Mouse (Mus musculus) heart, embryonic 12.5 days (tissue): ENCODE measurements around the gene Zzz3. TPM values are rescaled to one million over a fixed set of nuclear protein-coding genes. Genes with fewer than 3 reads are reported as not detected.

ENCODE experiments used
- ATAC-seq: fragments of 200-750 bp; cut with Nextera tagmentation; 2 replicates; pipeline ENCODE4 v1.8.0; 2017; ENCODE audit warnings: moderate TSS enrichment, moderate library complexity; ENCODE audit not compliant: insufficient number of reproducible peaks, low FRiP score
- H3K27ac ChIP-seq: fragments of 300-500 bp; sonication (generic); 2 replicates; pipeline ENCODE4 v1.5.1; 2016; ENCODE audit warnings: mild to moderate bottlenecking, moderate library complexity; ENCODE audit not compliant: poor library complexity, severe bottlenecking
- H3K27me3 ChIP-seq: fragments of 300-500 bp; sonication (generic); replicated peaks from 2 replicates; pipeline ENCODE4 v1.6.1; 2016; ENCODE audit warnings: mild to moderate bottlenecking, moderate library complexity
- H3K36me3 ChIP-seq: fragments of 300-500 bp; sonication (generic); 2 replicates; pipeline ENCODE4 v1.6.1; 2016; ENCODE audit warnings: mild to moderate bottlenecking, moderate library complexity
- H3K4me1 ChIP-seq: fragments of 300-500 bp; sonication (generic); replicated peaks from 2 replicates; pipeline ENCODE4 v1.6.1; 2016; ENCODE audit warnings: mild to moderate bottlenecking
- H3K4me2 ChIP-seq: fragments of 300-500 bp; sonication (generic); 2 replicates; pipeline ENCODE4 v1.6.1; 2016; ENCODE audit warnings: mild to moderate bottlenecking, moderate library complexity
- H3K4me3 ChIP-seq: fragments of 300-500 bp; sonication (generic); 2 replicates; pipeline ENCODE4 v1.5.1; 2016; ENCODE audit warnings: mild to moderate bottlenecking
- H3K9ac ChIP-seq: fragments of 300-500 bp; sonication (generic); 2 replicates; pipeline ENCODE4 v1.6.1; 2016; ENCODE audit warnings: mild to moderate bottlenecking, moderate library complexity
- H3K9me3 ChIP-seq: fragments of 300-500 bp; sonication (generic); replicated peaks from 2 replicates; pipeline ENCODE4 v1.6.1; 2016; ENCODE audit warnings: mild to moderate bottlenecking, moderate library complexity
- WGBS: fragments of 180-500 bp; shearing (Covaris S2); methylation state at CpG from one replicate; pipeline ENCODE4 v1.1.7; 2016; 5-methylcytosine and 5-hydroxymethylcytosine counted together
- polyA plus RNA-seq: library from polyadenylated mRNA; unstranded; fragments of >200 nt; fragmentation: Nextera tagmentation; extraction: Ambion mirVana; gene quantifications from 2 replicates; pipeline ENCODE4 v1.2.1, GENCODE M21; 2016

Gene Zzz3
- polyA plus RNA-seq, 1 experiment from 2014 or later: 38.8 TPM

DNA sequence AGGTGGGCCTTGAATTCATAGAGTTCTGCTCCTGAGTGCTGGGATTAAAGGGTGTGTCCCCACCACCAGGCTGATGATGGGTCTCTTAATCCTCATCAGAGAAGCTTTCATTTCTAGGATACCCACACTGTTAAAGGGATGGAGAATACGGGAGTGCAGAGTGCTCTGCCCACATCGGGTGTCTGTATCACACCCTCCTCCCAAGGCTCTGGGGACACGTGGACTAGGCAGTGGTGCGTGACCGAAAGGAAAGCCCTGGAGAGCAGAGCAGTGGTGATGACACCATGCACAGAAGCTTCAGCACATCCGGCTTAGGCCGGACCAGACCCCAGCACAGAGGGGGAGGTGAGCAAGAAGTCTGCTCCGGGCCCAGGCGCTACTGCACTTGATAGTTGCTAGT is 38.5 kb upstream of the Zzz3 start:
- Histone ChIP-seq H3K4me1 (peaks cover 29% of the 10 kb centered on the region), H3K9me3 (no peaks in the 10 kb centered on the region), H3K27me3 (no peaks in the 10 kb centered on the region), H3K27ac (no peak overlapping the region), H3K36me3 (peaks cover 29% of the 10 kb centered on the region), H3K4me3 (no peak overlapping the region), H3K4me2 (no peak overlapping the region), H3K9ac (no peak overlapping the region)
- WGBS: 83% methylated on average over 9 of the region's 9 CpGs
- ATAC-seq: no peak

DNA sequence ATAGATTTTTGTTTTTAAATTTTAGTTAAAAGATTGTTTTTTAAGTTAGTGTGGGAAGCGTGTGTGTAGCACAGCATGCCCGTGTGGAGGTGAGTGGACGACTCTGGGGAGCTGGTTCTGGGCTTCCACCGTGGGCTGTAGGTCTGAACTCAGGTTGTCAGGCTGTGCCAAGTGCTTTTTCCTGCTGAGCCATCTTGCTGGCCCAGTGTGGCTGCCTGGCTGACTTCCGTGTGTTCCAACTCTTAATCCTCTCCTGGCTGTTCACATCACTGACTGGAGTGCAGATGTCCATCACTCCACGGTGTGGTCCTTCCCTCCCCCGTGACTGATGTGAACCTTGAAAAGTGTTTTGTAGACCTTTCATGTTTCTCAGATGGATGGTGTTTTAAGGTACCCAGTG is 36.1 kb upstream of the Zzz3 start:
- Histone ChIP-seq H3K36me3 (peaks cover 53% of the 10 kb centered on the region), H3K4me3 (no peak overlapping the region), H3K27me3 (no peaks in the 10 kb centered on the region), H3K4me2 (no peak overlapping the region), H3K27ac (no peak overlapping the region), H3K9me3 (no peaks in the 10 kb centered on the region), H3K4me1 (peaks cover 12% of the 10 kb centered on the region), H3K9ac (no peak overlapping the region)
- WGBS: 85% methylated on average over 7 of the region's 7 CpGs
- no peak for ATAC-seq

DNA sequence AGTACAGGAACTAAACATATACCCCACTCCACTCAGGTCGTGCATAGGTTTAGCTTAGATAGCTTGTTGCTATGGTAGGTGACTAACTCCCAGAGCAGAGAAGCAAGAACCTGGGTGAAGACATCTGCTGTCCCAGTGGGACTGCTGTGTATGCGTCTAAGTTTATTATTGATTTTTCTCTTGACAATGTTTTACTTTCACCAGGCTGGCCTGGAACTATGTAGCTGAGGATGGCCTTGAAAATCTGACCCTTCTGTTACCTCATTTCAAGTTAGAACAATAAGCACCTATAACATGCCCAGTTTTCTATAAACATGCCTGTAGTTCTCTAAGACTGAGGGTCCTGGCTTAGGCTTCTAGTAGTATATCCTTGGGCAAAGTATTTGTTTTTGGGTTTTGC is 31.1 kb upstream of the Zzz3 start:
- H3K36me3 ChIP-seq: peaks cover 84% of the 10 kb centered on the region
- H3K9me3 ChIP-seq: no peaks in the 10 kb centered on the region
- no peak overlapping the region for H3K27ac ChIP-seq
- H3K4me2 ChIP-seq: no peak overlapping the region
- H3K9ac ChIP-seq: no peak overlapping the region
- no peak for ATAC-seq
- no peak overlapping the region for H3K4me3 ChIP-seq
- WGBS: 88% methylated on average over 2 of the region's 2 CpGs
- no peaks in the 10 kb centered on the region for H3K4me1 ChIP-seq
- no peaks in the 10 kb centered on the region for H3K27me3 ChIP-seq

DNA sequence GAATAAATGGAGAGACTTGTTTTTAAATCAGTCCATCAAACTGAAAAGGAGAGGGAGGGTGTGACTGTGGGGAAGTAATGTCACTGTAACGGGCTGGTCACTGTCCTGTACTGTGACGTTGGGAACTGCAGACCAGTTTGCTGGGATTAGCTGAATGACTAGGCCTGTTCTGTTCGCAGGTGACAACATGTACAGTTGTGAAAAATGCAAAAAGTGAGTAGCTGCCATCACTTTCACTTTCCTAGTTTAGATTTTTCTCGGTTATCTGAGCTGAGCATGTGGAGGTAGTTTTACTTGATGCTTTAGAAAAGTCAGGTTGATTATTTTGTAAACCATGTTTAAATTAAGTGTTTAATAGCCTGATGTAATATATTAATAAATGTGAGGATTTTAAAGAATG is 19.2 kb upstream of the Zzz3 start:
- peaks cover 79% of the 10 kb centered on the region for H3K36me3 ChIP-seq
- 84% methylated on average over 4 of the region's 4 CpGs for WGBS

DNA sequence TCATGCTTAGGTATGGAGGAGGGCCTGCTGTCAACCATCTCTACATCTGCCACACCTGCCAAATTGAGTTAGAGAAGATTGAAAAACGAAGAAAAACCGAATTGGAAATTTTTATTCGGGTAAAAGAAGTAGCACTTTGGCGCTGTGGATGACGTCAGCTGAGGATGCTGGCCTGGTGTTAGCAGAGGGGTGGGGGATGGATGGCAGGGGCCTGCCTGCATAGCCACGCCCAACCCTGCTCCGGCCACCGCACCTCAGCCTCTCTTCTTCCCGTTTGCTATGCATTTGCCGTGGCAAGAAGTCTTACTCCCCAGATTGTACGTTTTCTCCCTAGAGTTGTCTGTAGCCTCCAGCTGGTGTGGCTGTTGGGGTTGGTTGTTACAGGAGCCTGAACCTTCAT is 11.2 kb upstream of the Zzz3 start:
- no peak for ATAC-seq
- H3K9ac ChIP-seq: no peak overlapping the region
- 70% methylated on average over 11 of the region's 11 CpGs for WGBS
- H3K36me3 ChIP-seq: peaks cover 73% of the 10 kb centered on the region
- no peak overlapping the region for H3K4me3 ChIP-seq
- H3K27me3 ChIP-seq: no peaks in the 10 kb centered on the region
- no peak overlapping the region for H3K4me2 ChIP-seq
- no peak overlapping the region for H3K27ac ChIP-seq
- H3K4me1 ChIP-seq: no peaks in the 10 kb centered on the region
- H3K9me3 ChIP-seq: no peaks in the 10 kb centered on the region

More for the DNA sequence above, 19.2 kb upstream of the Zzz3 start:
- no peak overlapping the region for H3K27ac ChIP-seq
- H3K4me1 ChIP-seq: no peaks in the 10 kb centered on the region
- H3K9me3 ChIP-seq: no peaks in the 10 kb centered on the region
- H3K27me3 ChIP-seq: no peaks in the 10 kb centered on the region
- no peak overlapping the region for H3K4me3 ChIP-seq
- H3K9ac ChIP-seq: no peak overlapping the region
- no peak overlapping the region for H3K4me2 ChIP-seq
- no peak for ATAC-seq

DNA sequence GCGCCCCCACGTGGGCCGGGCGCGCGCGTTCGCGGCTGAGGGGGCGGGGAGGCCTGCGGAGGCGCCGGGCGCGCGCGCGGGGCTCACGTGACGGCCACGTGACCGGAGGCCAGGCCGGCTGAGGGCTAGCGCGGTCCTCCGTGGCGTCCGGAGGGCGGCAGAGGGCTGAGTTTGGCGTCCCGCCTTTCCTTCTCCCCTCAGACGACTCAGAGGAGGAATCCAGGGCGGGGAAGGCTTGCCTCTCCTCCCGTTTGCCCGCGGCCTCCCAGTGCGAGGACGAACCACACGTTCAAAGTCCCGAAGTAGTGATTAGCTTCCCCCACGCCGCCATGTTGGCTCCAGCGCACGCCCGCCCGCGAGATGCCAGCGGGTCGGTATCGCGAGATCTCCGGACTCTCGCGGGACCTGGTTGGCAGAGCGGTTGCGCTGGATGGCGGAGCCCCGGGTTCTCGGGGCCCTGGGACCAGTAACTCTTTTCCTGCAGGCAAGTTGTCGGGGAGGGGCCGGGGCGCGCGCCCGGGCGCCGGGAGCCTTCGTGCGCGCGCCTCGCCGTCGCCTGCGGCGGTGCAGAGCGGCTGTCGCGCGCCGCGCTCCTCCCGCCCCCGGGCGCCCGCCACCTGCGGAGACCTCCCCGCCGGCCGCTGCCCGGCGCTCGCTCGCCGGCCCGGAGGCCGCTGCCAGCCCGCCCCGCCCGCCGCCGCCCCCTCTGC is 1.2 kb downstream of the Zzz3 start:
- WGBS: 5% methylated on average over 91 of the region's 102 CpGs
- H3K4me1 ChIP-seq: peaks cover 33% of the 10 kb centered on the region
- H3K9ac ChIP-seq: peak overlapping the region; percentile 88
- peak overlapping the region; percentile 99 for H3K27ac ChIP-seq
- H3K4me3 ChIP-seq: peak overlapping the region; percentile 82
- no peaks in the 10 kb centered on the region for H3K9me3 ChIP-seq
- peak; percentile 92 for ATAC-seq
- H3K4me2 ChIP-seq: peak overlapping the region; percentile 93
- no peaks in the 10 kb centered on the region for H3K27me3 ChIP-seq
- peaks cover 13% of the 10 kb centered on the region for H3K36me3 ChIP-seq

DNA sequence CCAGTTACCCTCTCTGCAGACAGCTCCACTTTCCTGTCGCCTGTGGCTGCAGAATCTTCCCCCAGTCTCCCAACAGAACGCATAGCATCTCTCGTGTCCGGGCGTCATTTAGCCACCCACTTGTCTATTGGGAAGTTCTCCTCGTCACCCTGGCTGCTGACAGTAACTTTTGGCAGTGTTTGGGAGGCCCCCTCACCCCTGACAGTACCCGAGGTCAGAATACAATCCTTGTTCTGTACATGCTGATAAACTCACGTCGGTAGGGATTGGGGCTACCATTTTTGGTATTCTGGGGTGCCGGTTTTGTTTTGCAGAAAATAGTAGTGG is 1.7 kb downstream of the Zzz3 start:
- H3K4me1 ChIP-seq: peaks cover 38% of the 10 kb centered on the region
- H3K4me3 ChIP-seq: peak overlapping the region; percentile 82
- H3K27ac ChIP-seq: peak overlapping the region; percentile 99
- H3K4me2 ChIP-seq: peak overlapping the region; percentile 93
- under 1% methylated on average over 10 of the region's 10 CpGs for WGBS
- no peak for ATAC-seq
- peaks cover 10% of the 10 kb centered on the region for H3K36me3 ChIP-seq
- no peaks in the 10 kb centered on the region for H3K9me3 ChIP-seq
- H3K27me3 ChIP-seq: no peaks in the 10 kb centered on the region
- H3K9ac ChIP-seq: peak overlapping the region; percentile 88

DNA sequence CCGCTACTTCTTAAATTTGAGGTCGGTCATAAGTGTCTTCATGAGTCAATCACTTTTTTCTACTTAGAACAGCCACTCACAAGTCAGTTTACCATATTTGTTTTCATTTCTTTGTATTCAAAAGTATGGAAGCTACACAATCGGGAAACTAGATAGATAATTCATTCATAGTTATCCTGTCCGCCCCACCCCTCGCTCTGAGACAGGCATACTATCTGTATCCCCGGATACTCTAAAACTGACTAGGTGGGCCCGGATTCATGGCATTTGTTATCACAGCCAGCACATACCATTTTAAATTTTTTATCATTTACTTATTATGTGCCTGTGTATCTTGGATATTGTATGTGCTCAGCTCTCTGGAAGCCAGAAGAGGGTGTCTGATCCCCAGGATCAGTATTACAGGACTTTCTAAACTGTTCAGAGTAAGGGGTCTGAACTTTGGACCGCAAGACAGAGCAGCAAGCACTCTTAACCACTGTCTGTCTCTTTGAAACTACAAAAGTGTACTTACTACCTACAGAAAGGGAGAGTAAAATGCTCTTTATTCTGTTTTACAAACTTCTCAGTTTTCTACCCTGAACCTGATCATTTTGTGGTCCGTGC is 2.2 kb downstream of the Zzz3 start:
- H3K27me3 ChIP-seq: no peaks in the 10 kb centered on the region
- 45% methylated on average over 9 of the region's 9 CpGs for WGBS
- H3K36me3 ChIP-seq: peaks cover 8% of the 10 kb centered on the region
- peak overlapping the region; percentile 82 for H3K4me3 ChIP-seq
- peak overlapping the region; percentile 99; the same call in 1 of the 2 replicates for H3K27ac ChIP-seq
- H3K4me1 ChIP-seq: peaks cover 43% of the 10 kb centered on the region
- peak overlapping the region; percentile 88 for H3K9ac ChIP-seq
- H3K4me2 ChIP-seq: peak overlapping the region; percentile 93
- ATAC-seq: no peak
- no peaks in the 10 kb centered on the region for H3K9me3 ChIP-seq

DNA sequence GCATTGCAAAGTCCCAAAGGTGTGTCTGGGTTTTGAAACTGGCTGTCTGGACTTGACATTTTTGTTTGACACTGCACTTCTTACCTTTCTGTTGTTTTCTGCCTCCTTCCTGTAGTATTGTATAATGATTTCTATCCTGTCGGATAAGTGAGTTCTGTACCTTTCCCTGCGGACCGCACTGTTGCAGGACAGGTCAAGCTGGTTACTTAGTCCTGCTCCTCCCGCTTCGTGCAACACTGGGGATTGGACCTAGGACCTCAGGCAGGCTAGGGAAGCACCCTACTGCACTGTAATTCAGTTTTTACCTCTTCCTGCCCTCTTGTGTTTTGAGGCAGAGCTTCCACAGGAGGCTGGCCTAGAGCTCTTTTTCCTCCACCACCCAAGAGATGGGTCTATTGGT is 5.2 kb downstream of the Zzz3 start:
- Histone ChIP-seq H3K4me1 (peaks cover 49% of the 10 kb centered on the region), H3K9me3 (no peaks in the 10 kb centered on the region), H3K27me3 (no peaks in the 10 kb centered on the region), H3K4me2 (no peak overlapping the region), H3K9ac (no peak overlapping the region), H3K27ac (no peak overlapping the region), H3K36me3 (no peaks in the 10 kb centered on the region), H3K4me3 (no peak overlapping the region)
- no peak for ATAC-seq
- 85% methylated on average over 5 of the region's 5 CpGs for WGBS

DNA sequence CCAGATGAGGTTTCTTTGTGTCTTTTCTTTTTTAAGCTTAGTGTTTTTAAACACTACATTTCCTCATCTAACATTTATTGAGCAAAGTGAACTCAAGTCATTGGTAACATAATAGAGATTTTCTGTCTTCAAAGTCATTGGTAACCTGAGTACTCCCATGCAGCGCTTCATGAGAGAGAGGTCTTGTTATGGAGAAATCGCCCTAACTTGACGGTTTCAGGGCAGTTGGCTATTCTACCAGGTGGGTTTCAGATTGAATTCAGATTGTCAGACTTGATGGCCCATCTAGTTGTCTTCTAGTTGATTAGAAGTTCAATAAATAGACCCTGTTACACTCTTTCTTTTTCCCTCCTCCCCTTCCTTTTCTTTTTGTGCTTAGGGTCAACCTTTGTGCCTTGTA is 5.6 kb downstream of the Zzz3 start:
- H3K27ac ChIP-seq: no peak overlapping the region
- no peaks in the 10 kb centered on the region for H3K36me3 ChIP-seq
- peaks cover 54% of the 10 kb centered on the region for H3K4me1 ChIP-seq
- 86% methylated on average over 3 of the region's 3 CpGs for WGBS
- no peak overlapping the region for H3K9ac ChIP-seq
- no peak for ATAC-seq
- H3K9me3 ChIP-seq: no peaks in the 10 kb centered on the region
- no peaks in the 10 kb centered on the region for H3K27me3 ChIP-seq
- no peak overlapping the region for H3K4me3 ChIP-seq
- no peak overlapping the region for H3K4me2 ChIP-seq

DNA sequence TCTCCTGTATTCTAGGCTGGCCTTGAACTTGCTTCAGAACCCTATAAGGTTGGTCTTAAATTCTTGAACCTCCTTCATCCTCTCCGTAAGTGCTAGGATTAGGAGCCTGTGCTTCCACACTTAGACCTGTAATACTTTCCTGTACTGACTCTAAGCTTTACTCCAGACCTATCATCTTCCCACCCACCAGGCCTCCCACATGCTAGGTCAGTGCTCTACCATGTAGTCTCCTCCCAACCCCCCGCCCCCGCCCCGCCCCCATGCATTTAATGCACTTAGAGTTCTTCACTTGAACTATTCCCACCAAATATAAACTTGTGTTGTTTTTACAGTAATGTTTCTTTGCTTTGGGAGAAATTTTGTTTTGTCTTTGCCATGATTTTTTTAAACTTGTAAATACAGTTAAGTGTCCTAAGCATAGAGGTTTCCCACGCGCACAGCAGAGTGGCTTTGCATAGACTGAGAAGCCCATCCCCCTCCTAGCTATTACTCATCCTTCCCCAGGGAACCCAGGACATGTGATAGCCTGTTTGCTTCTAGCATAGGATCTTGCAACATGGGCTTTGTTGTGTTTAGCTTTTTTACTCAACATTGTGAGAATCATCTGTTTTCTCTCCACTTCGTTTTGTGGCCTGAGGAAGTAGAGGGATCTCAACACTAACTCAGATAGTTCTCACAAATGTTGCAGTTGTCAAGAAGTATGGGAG is 6.8 kb downstream of the Zzz3 start:
- Histone ChIP-seq H3K9ac (no peak overlapping the region), H3K4me1 (peaks cover 62% of the 10 kb centered on the region), H3K4me3 (no peak overlapping the region), H3K27me3 (no peaks in the 10 kb centered on the region), H3K36me3 (no peaks in the 10 kb centered on the region), H3K4me2 (0 out of 2 replicates have a peak overlapping the region, but pooled peaks have one; percentile 6), H3K9me3 (no peaks in the 10 kb centered on the region), H3K27ac (no peak overlapping the region)
- WGBS: 67% methylated on average over 7 of the region's 7 CpGs
- peak; percentile 58; the same call in 1 of the 2 replicates for ATAC-seq
